Mouse (Mus musculus): ENCODE results near the gene Gm21887. TPM values are rescaled to one million over a fixed set of nuclear protein-coding genes. Genes with fewer than 3 reads are reported as not detected.
"Not testable (repeated sequence)": the region's sequence is repeated elsewhere in the genome, so short reads cannot be mapped to it uniquely, and the experiment has no call there.

Gm21887 gene
- polyA plus RNA-seq, 1 experiment from 2014 or later: 321 TPM

GRCm38 (mm10) chrX:169980809-169981289, 28.6 kb upstream of the Gm21887 start:
- Histone ChIP-seq H3K9me3 (ENCODE audit: control insufficient read depth, low read length) (peaks cover 42% of the 10 kb centered on the region), H3K27ac (ENCODE audit: low read depth, low read length) (no peak overlapping the region), H3K36me3 (ENCODE audit: control insufficient read depth, insufficient read depth, low read length) (peaks cover 45% of the 10 kb centered on the region), H3K4me3 (ENCODE audit: low read depth, low read length) (no peak overlapping the region), H3K4me2 (ENCODE audit: low read depth, low read length, severe bottlenecking) (no peak overlapping the region), H3K27me3 (ENCODE audit: control insufficient read depth, insufficient read depth, low read length) (no peaks in the 10 kb centered on the region), H3K9ac (ENCODE audit: low read length) (no peak overlapping the region), H3K4me1 (replicated peaks; ENCODE audit: control insufficient read depth, insufficient read depth, low read length) (no peaks in the 10 kb centered on the region)
- 89% methylated on average over 12 of the region's 12 CpGs for WGBS
- ATAC-seq (replicated peaks; ENCODE audit: low FRiP score) (no peak), DNase-seq (ENCODE audit: low spot score) (peak; percentile 61)

GRCm38 (mm10) chrX:169981761-169982181, 27.7 kb upstream of the Gm21887 start:
- H3K27me3 ChIP-seq (ENCODE audit: control insufficient read depth, insufficient read depth, low read length); H3K4me3 ChIP-seq (ENCODE audit: low read depth, low read length); H3K9ac ChIP-seq (ENCODE audit: low read length); H3K27ac ChIP-seq (ENCODE audit: low read depth, low read length); H3K4me2 ChIP-seq (ENCODE audit: low read depth, low read length, severe bottlenecking); H3K4me1 ChIP-seq (replicated peaks; ENCODE audit: control insufficient read depth, insufficient read depth, low read length); ATAC-seq (replicated peaks; ENCODE audit: low FRiP score): not testable (repeated sequence)
- peaks cover 47% of the 10 kb centered on the region for H3K9me3 ChIP-seq (ENCODE audit: control insufficient read depth, low read length)
- DNase-seq (ENCODE audit: low spot score): peak; percentile 70
- 93% methylated on average over 19 of the region's 19 CpGs for WGBS
- peaks cover 50% of the 10 kb centered on the region for H3K36me3 ChIP-seq (ENCODE audit: control insufficient read depth, insufficient read depth, low read length)

- peaks cover 52% of the 10 kb centered on the region for H3K36me3 ChIP-seq (ENCODE audit: control insufficient read depth, insufficient read depth, low read length)
- not testable (repeated sequence) for ATAC-seq (replicated peaks; ENCODE audit: low FRiP score)
- 92% methylated on average over 23 of the region's 23 CpGs for WGBS
These were observed 26.7 kb upstream of the Gm21887 start for GRCm38 (mm10) chrX:169982606-169983400.

GRCm38 (mm10) chrX:169983401-169984165, 25.9 kb upstream of the Gm21887 start:
- not testable (repeated sequence) for H3K27ac ChIP-seq (ENCODE audit: low read depth, low read length); ATAC-seq (replicated peaks; ENCODE audit: low FRiP score); H3K4me2 ChIP-seq (ENCODE audit: low read depth, low read length, severe bottlenecking); H3K4me1 ChIP-seq (replicated peaks; ENCODE audit: control insufficient read depth, insufficient read depth, low read length); H3K9ac ChIP-seq (ENCODE audit: low read length); H3K4me3 ChIP-seq (ENCODE audit: low read depth, low read length); H3K27me3 ChIP-seq (ENCODE audit: control insufficient read depth, insufficient read depth, low read length)
- peak; percentile 55 for DNase-seq (ENCODE audit: low spot score)
- peaks cover 55% of the 10 kb centered on the region for H3K36me3 ChIP-seq (ENCODE audit: control insufficient read depth, insufficient read depth, low read length)
- WGBS: 89% methylated on average over 19 of the region's 19 CpGs
- peaks cover 53% of the 10 kb centered on the region for H3K9me3 ChIP-seq (ENCODE audit: control insufficient read depth, low read length)

More at GRCm38 (mm10) chrX:169982606-169983400, 26.7 kb upstream of the Gm21887 start:
- not testable (repeated sequence) for H3K27ac ChIP-seq (ENCODE audit: low read depth, low read length); H3K4me1 ChIP-seq (replicated peaks; ENCODE audit: control insufficient read depth, insufficient read depth, low read length); H3K4me3 ChIP-seq (ENCODE audit: low read depth, low read length); H3K4me2 ChIP-seq (ENCODE audit: low read depth, low read length, severe bottlenecking); H3K9ac ChIP-seq (ENCODE audit: low read length); H3K27me3 ChIP-seq (ENCODE audit: control insufficient read depth, insufficient read depth, low read length)
- peaks cover 52% of the 10 kb centered on the region for H3K9me3 ChIP-seq (ENCODE audit: control insufficient read depth, low read length)
- peak; percentile 49 for DNase-seq (ENCODE audit: low spot score)

- not testable (repeated sequence) for H3K4me3 ChIP-seq (ENCODE audit: low read depth, low read length); H3K4me2 ChIP-seq (ENCODE audit: low read depth, low read length, severe bottlenecking); H3K4me1 ChIP-seq (replicated peaks; ENCODE audit: control insufficient read depth, insufficient read depth, low read length); H3K27ac ChIP-seq (ENCODE audit: low read depth, low read length); ATAC-seq (replicated peaks; ENCODE audit: low FRiP score); H3K9ac ChIP-seq (ENCODE audit: low read length); H3K27me3 ChIP-seq (ENCODE audit: control insufficient read depth, insufficient read depth, low read length)
- WGBS: 90% methylated on average over 7 of the region's 7 CpGs
- Histone ChIP-seq H3K9me3 (ENCODE audit: control insufficient read depth, low read length) (peaks cover 59% of the 10 kb centered on the region), H3K36me3 (ENCODE audit: control insufficient read depth, insufficient read depth, low read length) (peaks cover 61% of the 10 kb centered on the region)
- DNase-seq (ENCODE audit: low spot score): peak; percentile 41
These were observed 25.1 kb upstream of the Gm21887 start for GRCm38 (mm10) chrX:169984331-169984730.

GRCm38 (mm10) chrX:169984853-169985252, 24.6 kb upstream of the Gm21887 start:
- H3K36me3 ChIP-seq (ENCODE audit: control insufficient read depth, insufficient read depth, low read length): peaks cover 64% of the 10 kb centered on the region
- H3K9ac ChIP-seq (ENCODE audit: low read length); H3K4me1 ChIP-seq (replicated peaks; ENCODE audit: control insufficient read depth, insufficient read depth, low read length); ATAC-seq (replicated peaks; ENCODE audit: low FRiP score); H3K27me3 ChIP-seq (ENCODE audit: control insufficient read depth, insufficient read depth, low read length); H3K27ac ChIP-seq (ENCODE audit: low read depth, low read length); H3K4me3 ChIP-seq (ENCODE audit: low read depth, low read length); H3K4me2 ChIP-seq (ENCODE audit: low read depth, low read length, severe bottlenecking): not testable (repeated sequence)
- peaks cover 59% of the 10 kb centered on the region for H3K9me3 ChIP-seq (ENCODE audit: control insufficient read depth, low read length)
- WGBS: 93% methylated on average over 21 of the region's 21 CpGs
- DNase-seq (ENCODE audit: low spot score): peak; percentile 67

GRCm38 (mm10) chrX:169985796-169986195, 23.7 kb upstream of the Gm21887 start:
- 84% methylated on average over 18 of the region's 18 CpGs for WGBS
- H3K27ac ChIP-seq (ENCODE audit: low read depth, low read length); H3K4me3 ChIP-seq (ENCODE audit: low read depth, low read length); H3K9ac ChIP-seq (ENCODE audit: low read length); H3K4me1 ChIP-seq (replicated peaks; ENCODE audit: control insufficient read depth, insufficient read depth, low read length); H3K4me2 ChIP-seq (ENCODE audit: low read depth, low read length, severe bottlenecking); H3K27me3 ChIP-seq (ENCODE audit: control insufficient read depth, insufficient read depth, low read length): not testable (repeated sequence)
- ATAC-seq (replicated peaks; ENCODE audit: low FRiP score) (peak; percentile 8), DNase-seq (ENCODE audit: low spot score) (peak; percentile 77)
- peaks cover 67% of the 10 kb centered on the region for H3K9me3 ChIP-seq (ENCODE audit: control insufficient read depth, low read length)
- peaks cover 68% of the 10 kb centered on the region for H3K36me3 ChIP-seq (ENCODE audit: control insufficient read depth, insufficient read depth, low read length)

GRCm38 (mm10) chrX:169986519-169987367, 22.7 kb upstream of the Gm21887 start:
- H3K27me3 ChIP-seq (ENCODE audit: control insufficient read depth, insufficient read depth, low read length); H3K27ac ChIP-seq (ENCODE audit: low read depth, low read length); H3K4me1 ChIP-seq (replicated peaks; ENCODE audit: control insufficient read depth, insufficient read depth, low read length): not testable (repeated sequence)
- 54% methylated on average over 47 of the region's 51 CpGs for WGBS
- DNase-seq (ENCODE audit: low spot score) (peak; percentile 79), ATAC-seq (replicated peaks; ENCODE audit: low FRiP score) (peak; percentile 90)
- H3K9ac ChIP-seq (ENCODE audit: low read length): peak overlapping the region; percentile 5; the same call in 1 of the 2 replicates
- peak overlapping the region; percentile 13; the same call in 1 of the 2 replicates for H3K4me3 ChIP-seq (ENCODE audit: low read depth, low read length)
- H3K9me3 ChIP-seq (ENCODE audit: control insufficient read depth, low read length): peaks cover 63% of the 10 kb centered on the region
- H3K4me2 ChIP-seq (ENCODE audit: low read depth, low read length, severe bottlenecking): peak overlapping the region; percentile 24; the same call in 1 of the 2 replicates
- H3K36me3 ChIP-seq (ENCODE audit: control insufficient read depth, insufficient read depth, low read length): peaks cover 65% of the 10 kb centered on the region

Measured in forebrain, embryonic 11.5 days (tissue).